Mouse (Mus musculus): ENCODE measurements around the gene Plcb1. TPM values are rescaled to one million over a fixed set of nuclear protein-coding genes. Genes with fewer than 3 reads are reported as not detected.

The Plcb1 gene
- polyA plus RNA-seq, 1 experiment from 2014 or later = 12.1 TPM

- no peaks in the 10 kb centered on the region for H3K9me3 ChIP-seq
- no peaks in the 10 kb centered on the region for H3K36me3 ChIP-seq
- no peak overlapping the region for H3K4me2 ChIP-seq
- 0 out of 2 replicates have a peak, but pooled peaks cover 2% of the 10 kb centered on the region for H3K4me1 ChIP-seq
- H3K27ac ChIP-seq = no peak overlapping the region
- 82% methylated on average over 3 of the region's 3 CpGs for WGBS
- H3K9ac ChIP-seq = no peak overlapping the region
- ATAC-seq (ENCODE audit: insufficient number of reproducible peaks, low FRiP score, low TSS enrichment, low read depth) = no peak
- no peak overlapping the region for H3K4me3 ChIP-seq
- H3K27me3 ChIP-seq = no peaks in the 10 kb centered on the region
Observed at GRCm38 (mm10) chr2:135200830-135201229, 415.0 kb downstream of the Plcb1 start.

- H3K36me3 ChIP-seq = no peaks in the 10 kb centered on the region
- H3K9me3 ChIP-seq = no peaks in the 10 kb centered on the region
- ATAC-seq (ENCODE audit: insufficient number of reproducible peaks, low FRiP score, low TSS enrichment, low read depth) = no peak
- no peak overlapping the region for H3K4me2 ChIP-seq
- no peaks in the 10 kb centered on the region for H3K27me3 ChIP-seq
- H3K4me3 ChIP-seq = no peak overlapping the region
- 0 out of 2 replicates have a peak, but pooled peaks cover 2% of the 10 kb centered on the region for H3K4me1 ChIP-seq
- no peak overlapping the region for H3K27ac ChIP-seq
- no peak overlapping the region for H3K9ac ChIP-seq
- 68% methylated on average over 4 of the region's 4 CpGs for WGBS
Observed at GRCm38 (mm10) chr2:135202390-135202789, 416.5 kb downstream of the Plcb1 start.

- no peak for ATAC-seq (ENCODE audit: insufficient number of reproducible peaks, low FRiP score, low TSS enrichment, low read depth)
- no peaks in the 10 kb centered on the region for H3K36me3 ChIP-seq
- H3K27ac ChIP-seq = no peak overlapping the region
- no peak overlapping the region for H3K4me2 ChIP-seq
- H3K4me1 ChIP-seq = 0 out of 2 replicates have a peak, but pooled peaks cover 2% of the 10 kb centered on the region
- no peaks in the 10 kb centered on the region for H3K27me3 ChIP-seq
- WGBS = 63% methylated on average over 11 of the region's 11 CpGs
- no peak overlapping the region for H3K4me3 ChIP-seq
- no peak overlapping the region for H3K9ac ChIP-seq
- H3K9me3 ChIP-seq = no peaks in the 10 kb centered on the region
Observed at GRCm38 (mm10) chr2:135204141-135205120, 418.6 kb downstream of the Plcb1 start.

- no peak for ATAC-seq (ENCODE audit: insufficient number of reproducible peaks, low FRiP score, low TSS enrichment, low read depth)
- H3K27me3 ChIP-seq = no peaks in the 10 kb centered on the region
Observed at GRCm38 (mm10) chr2:135208890-135209289, 423.0 kb downstream of the Plcb1 start.

GRCm38 (mm10) chr2:135214746-135215448 lies 429.0 kb downstream of the Plcb1 start:
- H3K4me1 ChIP-seq = no peaks in the 10 kb centered on the region
- H3K4me2 ChIP-seq = no peak overlapping the region
- H3K4me3 ChIP-seq = no peak overlapping the region
- no peak overlapping the region for H3K27ac ChIP-seq
- 51% methylated on average over 4 of the region's 4 CpGs for WGBS
- no peak for ATAC-seq (ENCODE audit: insufficient number of reproducible peaks, low FRiP score, low TSS enrichment, low read depth)
- no peaks in the 10 kb centered on the region for H3K9me3 ChIP-seq
- H3K9ac ChIP-seq = no peak overlapping the region
- H3K27me3 ChIP-seq = no peaks in the 10 kb centered on the region
- no peaks in the 10 kb centered on the region for H3K36me3 ChIP-seq

More at GRCm38 (mm10) chr2:135208890-135209289, 423.0 kb downstream of the Plcb1 start:
- Histone ChIP-seq H3K9ac (no peak overlapping the region), H3K36me3 (no peaks in the 10 kb centered on the region), H3K9me3 (no peaks in the 10 kb centered on the region), H3K27ac (no peak overlapping the region), H3K4me1 (no peaks in the 10 kb centered on the region), H3K4me2 (no peak overlapping the region), H3K4me3 (no peak overlapping the region)
- WGBS = 70% methylated on average over 1 of the region's 1 CpGs

GRCm38 (mm10) chr2:135219406-135219805 lies 433.5 kb downstream of the Plcb1 start:
- 76% methylated on average over 3 of the region's 3 CpGs for WGBS
- no peaks in the 10 kb centered on the region for H3K36me3 ChIP-seq
- H3K27me3 ChIP-seq = no peaks in the 10 kb centered on the region
- no peak overlapping the region for H3K9ac ChIP-seq
- no peak for ATAC-seq (ENCODE audit: insufficient number of reproducible peaks, low FRiP score, low TSS enrichment, low read depth)
- H3K4me1 ChIP-seq = no peaks in the 10 kb centered on the region
- H3K9me3 ChIP-seq = no peaks in the 10 kb centered on the region
- no peak overlapping the region for H3K27ac ChIP-seq
- H3K4me2 ChIP-seq = no peak overlapping the region
- no peak overlapping the region for H3K4me3 ChIP-seq

- Histone ChIP-seq H3K27me3 (no peaks in the 10 kb centered on the region), H3K9ac (no peak overlapping the region), H3K4me1 (no peaks in the 10 kb centered on the region), H3K36me3 (no peaks in the 10 kb centered on the region), H3K4me3 (no peak overlapping the region), H3K4me2 (no peak overlapping the region), H3K27ac (no peak overlapping the region), H3K9me3 (no peaks in the 10 kb centered on the region)
- no peak for ATAC-seq (ENCODE audit: insufficient number of reproducible peaks, low FRiP score, low TSS enrichment, low read depth)
- 68% methylated on average over 3 of the region's 3 CpGs for WGBS
Observed at GRCm38 (mm10) chr2:135225604-135226025, 439.7 kb downstream of the Plcb1 start.

- Histone ChIP-seq H3K4me1 (no peaks in the 10 kb centered on the region), H3K4me2 (no peak overlapping the region), H3K27ac (no peak overlapping the region), H3K36me3 (no peaks in the 10 kb centered on the region), H3K9me3 (no peaks in the 10 kb centered on the region), H3K9ac (no peak overlapping the region), H3K4me3 (no peak overlapping the region), H3K27me3 (no peaks in the 10 kb centered on the region)
- no peak for ATAC-seq (ENCODE audit: insufficient number of reproducible peaks, low FRiP score, low TSS enrichment, low read depth)
- 68% methylated on average over 3 of the region's 3 CpGs for WGBS
Observed at GRCm38 (mm10) chr2:135230262-135230661, 444.4 kb downstream of the Plcb1 start.

GRCm38 (mm10) chr2:135242662-135243316 lies 456.9 kb downstream of the Plcb1 start:
- Histone ChIP-seq H3K9me3 (no peaks in the 10 kb centered on the region), H3K9ac (no peak overlapping the region), H3K27me3 (no peaks in the 10 kb centered on the region), H3K4me3 (no peak overlapping the region), H3K4me1 (no peaks in the 10 kb centered on the region), H3K4me2 (no peak overlapping the region), H3K36me3 (no peaks in the 10 kb centered on the region), H3K27ac (no peak overlapping the region)
- WGBS = 75% methylated on average over 1 of the region's 1 CpGs
- ATAC-seq (ENCODE audit: insufficient number of reproducible peaks, low FRiP score, low TSS enrichment, low read depth) = no peak

GRCm38 (mm10) chr2:135243764-135244163 lies 457.9 kb downstream of the Plcb1 start:
- Histone ChIP-seq H3K9ac (no peak overlapping the region), H3K27ac (no peak overlapping the region), H3K4me2 (no peak overlapping the region), H3K36me3 (no peaks in the 10 kb centered on the region), H3K4me1 (no peaks in the 10 kb centered on the region), H3K9me3 (no peaks in the 10 kb centered on the region), H3K27me3 (no peaks in the 10 kb centered on the region), H3K4me3 (no peak overlapping the region)
- ATAC-seq (ENCODE audit: insufficient number of reproducible peaks, low FRiP score, low TSS enrichment, low read depth) = no peak
- WGBS = 54% methylated on average over 4 of the region's 4 CpGs

GRCm38 (mm10) chr2:135249925-135250324 lies 464.1 kb downstream of the Plcb1 start:
- Histone ChIP-seq H3K36me3 (no peaks in the 10 kb centered on the region), H3K4me1 (no peaks in the 10 kb centered on the region), H3K4me3 (no peak overlapping the region), H3K9ac (no peak overlapping the region), H3K4me2 (no peak overlapping the region), H3K27me3 (no peaks in the 10 kb centered on the region), H3K27ac (no peak overlapping the region), H3K9me3 (no peaks in the 10 kb centered on the region)
- no peak for ATAC-seq (ENCODE audit: insufficient number of reproducible peaks, low FRiP score, low TSS enrichment, low read depth)
- WGBS = 74% methylated on average over 2 of the region's 2 CpGs

Measured in limb, embryonic 15.5 days (tissue).